Mouse (Mus musculus) stomach, embryonic 16.5 days (tissue): ENCODE data around the gene Ccdc14. TPM values are rescaled to one million over a fixed set of nuclear protein-coding genes. Genes with fewer than 3 reads are reported as not detected.
"Not testable (repeated sequence)": the region's sequence is repeated elsewhere in the genome, so short reads cannot be mapped to it uniquely, and the experiment has no call there.

Source experiments
- ATAC-seq: fragments of 200-750 bp; cut with Nextera tagmentation; 2 replicates; pipeline ENCODE4 v1.8.0; 2017; ENCODE audit warnings: moderate number of reproducible peaks, moderate TSS enrichment; ENCODE audit not compliant: insufficient read depth, low FRiP score
- H3K27ac ChIP-seq: fragments of 300-500 bp; sonication (generic); 2 replicates; pipeline ENCODE4 v1.5.1; 2014; ENCODE audit warnings: low read length
- H3K27me3 ChIP-seq: fragments of 300-500 bp; sonication (generic); 2 replicates; pipeline ENCODE4 v1.6.1; 2014; ENCODE audit warnings: low read length, control low read depth, mixed read lengths; ENCODE audit not compliant: control insufficient read depth, insufficient read depth
- H3K36me3 ChIP-seq: fragments of 300-500 bp; sonication (generic); 2 replicates; pipeline ENCODE4 v1.6.1; 2014; ENCODE audit warnings: low read length; ENCODE audit not compliant: control insufficient read depth, insufficient read depth
- H3K4me1 ChIP-seq: fragments of 300-500 bp; sonication (generic); 2 replicates; pipeline ENCODE4 v1.6.1; 2014; ENCODE audit warnings: low read length, control low read depth, mixed read lengths; ENCODE audit not compliant: control insufficient read depth, insufficient read depth
- H3K4me2 ChIP-seq: fragments of 300-500 bp; sonication (generic); 2 replicates; pipeline ENCODE4 v1.6.1; 2014; ENCODE audit warnings: low read depth, low read length, mixed read lengths
- H3K4me3 ChIP-seq: fragments of 300-500 bp; sonication (generic); replicated peaks from 2 replicates; pipeline ENCODE4 v1.5.1; 2014; ENCODE audit warnings: mild to moderate bottlenecking, low read length
- H3K9ac ChIP-seq: fragments of 300-500 bp; sonication (generic); 2 replicates; pipeline ENCODE4 v1.6.1; 2014; ENCODE audit warnings: low read length
- H3K9me3 ChIP-seq: fragments of 300-500 bp; sonication (generic); replicated peaks from 2 replicates; pipeline ENCODE4 v1.6.1; 2016; ENCODE audit warnings: low read length, control low read depth; ENCODE audit not compliant: control insufficient read depth
- WGBS: fragments of 180-500 bp; shearing (Covaris S2); extraction: QIAGEN DNeasy Blood & Tissue Kit; methylation state at CpG from one replicate; pipeline ENCODE4 v1.1.7; 2014; 5-methylcytosine and 5-hydroxymethylcytosine counted together
- polyA plus RNA-seq: library from polyadenylated mRNA; unstranded; fragments of >200 nt; fragmentation: Nextera tagmentation; extraction: Ambion mirVana; gene quantifications from 2 replicates; pipeline ENCODE4 v1.2.1, GENCODE M21; 2015

Gene Ccdc14
- polyA plus RNA-seq, 1 experiment from 2014 or later = 5.3 TPM

DNA sequence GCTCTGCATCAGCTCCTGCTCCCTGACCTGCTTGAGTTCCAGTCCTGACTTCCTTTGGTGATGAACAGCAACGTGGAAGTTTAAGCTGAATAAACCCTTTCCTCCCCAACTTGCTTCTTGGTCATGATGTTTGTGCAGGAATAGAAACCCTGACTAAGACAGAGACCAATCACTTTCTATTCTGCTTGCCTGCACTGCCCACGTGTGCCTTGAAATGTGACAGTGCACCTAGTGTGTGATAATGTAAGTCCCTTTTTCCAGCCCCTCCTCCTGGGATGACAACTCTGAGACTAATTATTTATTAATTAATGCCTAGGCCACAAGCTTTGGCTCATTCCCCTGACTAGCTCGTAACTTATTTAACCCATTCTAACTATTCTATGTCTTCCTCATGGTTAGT, 8.3 kb downstream of the Ccdc14 start:
- not testable (repeated sequence) for H3K4me2 ChIP-seq, H3K36me3 ChIP-seq, H3K9ac ChIP-seq, H3K4me3 ChIP-seq, H3K9me3 ChIP-seq, H3K4me1 ChIP-seq, ATAC-seq, H3K27me3 ChIP-seq, H3K27ac ChIP-seq
- 63% methylated on average over 3 of the region's 3 CpGs for WGBS

DNA sequence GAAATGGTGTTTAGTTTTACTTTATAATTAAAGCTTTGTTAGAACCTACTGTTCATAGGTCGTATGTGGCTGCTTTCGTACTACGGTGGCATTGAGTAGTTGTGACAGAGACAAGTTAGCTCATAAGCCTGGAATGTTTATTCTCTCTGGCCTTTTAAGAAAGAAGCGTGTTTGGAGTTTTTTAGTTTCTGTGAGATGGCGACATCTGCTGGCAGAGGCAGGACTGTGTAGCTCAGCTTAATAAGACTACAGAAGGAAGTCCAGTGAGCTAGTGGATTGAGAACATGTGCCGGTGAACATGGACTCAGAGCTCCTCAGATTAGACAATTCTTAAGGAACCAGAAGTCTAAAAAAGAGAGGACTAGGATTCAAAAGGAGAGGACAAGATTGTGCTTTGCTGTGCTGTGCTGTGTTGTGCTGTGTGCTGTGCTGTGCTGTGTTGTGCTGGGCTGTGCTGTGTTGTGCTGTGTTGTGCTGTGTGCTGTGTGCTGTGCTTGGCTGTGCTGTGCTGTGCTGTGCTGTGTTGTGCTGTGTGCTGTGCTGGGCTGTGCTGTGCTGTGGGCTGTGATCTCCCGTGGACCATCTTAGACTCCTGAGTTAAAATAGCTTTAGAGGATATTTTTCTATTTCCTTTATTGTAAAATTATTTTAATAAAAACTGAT, 9.9 kb downstream of the Ccdc14 start:
- Histone ChIP-seq H3K4me2 (no peak overlapping the region), H3K4me1 (peaks cover 3% of the 10 kb centered on the region), H3K9ac (peak overlapping the region; percentile 16; the same call in 1 of the 2 replicates), H3K9me3 (no peaks in the 10 kb centered on the region), H3K27ac (no peak overlapping the region), H3K4me3 (no peak overlapping the region), H3K27me3 (no peaks in the 10 kb centered on the region), H3K36me3 (0 out of 2 replicates have a peak, but pooled peaks cover 3% of the 10 kb centered on the region)
- 17% methylated on average over 7 of the region's 7 CpGs for WGBS
- ATAC-seq = peak; percentile 86

GRCm38 (mm10) chr16:34700828-34701216, 10.4 kb downstream of the Ccdc14 start:
- no peak overlapping the region for H3K4me3 ChIP-seq
- peaks cover 3% of the 10 kb centered on the region for H3K4me1 ChIP-seq
- no peak overlapping the region for H3K4me2 ChIP-seq
- H3K27ac ChIP-seq = no peak overlapping the region
- no peak for ATAC-seq
- no peaks in the 10 kb centered on the region for H3K27me3 ChIP-seq
- 0 out of 2 replicates have a peak, but pooled peaks cover 3% of the 10 kb centered on the region for H3K36me3 ChIP-seq
- 60% methylated on average over 6 of the region's 6 CpGs for WGBS
- H3K9me3 ChIP-seq = no peaks in the 10 kb centered on the region
- no peak overlapping the region for H3K9ac ChIP-seq

DNA sequence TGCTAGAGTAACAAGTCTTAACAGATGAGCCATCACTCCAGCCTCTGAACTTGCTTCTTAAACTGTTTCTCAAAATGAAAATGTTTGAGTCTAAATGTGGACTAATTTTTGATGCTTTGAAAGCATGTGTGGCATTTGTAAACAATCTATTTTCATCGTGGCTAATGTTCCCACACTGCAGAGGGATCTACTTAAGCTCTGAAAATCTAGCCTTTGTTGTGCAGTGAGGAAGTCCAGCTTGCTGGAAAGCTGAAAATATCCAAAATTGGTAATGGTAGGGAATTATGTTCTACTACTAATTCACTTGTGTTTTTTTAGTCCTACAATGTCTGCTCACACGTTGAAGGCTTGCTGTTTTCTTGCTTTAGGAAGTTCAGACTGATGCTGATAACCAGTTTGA, 15.6 kb downstream of the Ccdc14 start:
- H3K9ac ChIP-seq = no peak overlapping the region
- peak overlapping the region; percentile 86 for H3K27ac ChIP-seq
- 47% methylated on average over 2 of the region's 2 CpGs for WGBS
- H3K4me2 ChIP-seq = no peak overlapping the region
- H3K4me3 ChIP-seq = no peak overlapping the region
- 0 out of 2 replicates have a peak, but pooled peaks have one; percentile 25 for ATAC-seq
- H3K36me3 ChIP-seq = 0 out of 2 replicates have a peak, but pooled peaks cover 3% of the 10 kb centered on the region
- H3K4me1 ChIP-seq = no peaks in the 10 kb centered on the region
- no peaks in the 10 kb centered on the region for H3K9me3 ChIP-seq
- no peaks in the 10 kb centered on the region for H3K27me3 ChIP-seq

DNA sequence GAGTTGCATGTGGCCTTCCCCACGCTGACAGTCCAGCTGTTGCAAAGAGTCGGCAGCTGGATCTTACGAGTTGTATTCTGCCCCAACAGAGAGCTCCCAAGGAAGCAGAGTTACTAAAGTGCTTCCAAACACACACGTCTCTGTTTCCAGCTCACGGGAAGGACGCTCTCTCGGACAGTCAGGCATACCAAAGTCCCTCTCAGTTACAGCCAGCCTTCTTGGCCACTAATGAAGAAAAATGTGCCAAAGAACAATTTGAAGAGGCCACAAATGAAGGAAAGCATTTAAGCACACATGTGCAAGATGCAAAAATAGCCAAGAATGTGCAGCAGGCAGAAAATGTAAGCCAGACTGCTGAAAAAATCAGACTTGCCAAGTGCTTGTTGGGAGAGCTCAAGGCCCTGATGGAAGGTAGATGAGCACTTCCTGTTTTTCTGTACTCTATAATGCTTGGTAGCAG, 16.1 kb downstream of the Ccdc14 start:
- Histone ChIP-seq H3K27ac (peak overlapping the region; percentile 86), H3K9ac (no peak overlapping the region), H3K4me2 (no peak overlapping the region), H3K4me3 (no peak overlapping the region), H3K27me3 (no peaks in the 10 kb centered on the region), H3K4me1 (no peaks in the 10 kb centered on the region), H3K36me3 (0 out of 2 replicates have a peak, but pooled peaks cover 3% of the 10 kb centered on the region), H3K9me3 (no peaks in the 10 kb centered on the region)
- ATAC-seq = peak; percentile 75
- 44% methylated on average over 7 of the region's 7 CpGs for WGBS

GRCm38 (mm10) chr16:34711481-34711880, 21.1 kb downstream of the Ccdc14 start:
- WGBS = 80% methylated on average over 3 of the region's 3 CpGs
- H3K4me1 ChIP-seq = no peaks in the 10 kb centered on the region
- H3K27ac ChIP-seq = no peak overlapping the region
- H3K9ac ChIP-seq = no peak overlapping the region
- no peaks in the 10 kb centered on the region for H3K36me3 ChIP-seq
- H3K4me2 ChIP-seq = no peak overlapping the region
- no peak overlapping the region for H3K4me3 ChIP-seq
- no peak for ATAC-seq
- no peaks in the 10 kb centered on the region for H3K9me3 ChIP-seq
- no peaks in the 10 kb centered on the region for H3K27me3 ChIP-seq

- no peaks in the 10 kb centered on the region for H3K27me3 ChIP-seq
- no peaks in the 10 kb centered on the region for H3K4me1 ChIP-seq
- no peak overlapping the region for H3K9ac ChIP-seq
- no peaks in the 10 kb centered on the region for H3K36me3 ChIP-seq
- no peak overlapping the region for H3K27ac ChIP-seq
- WGBS = 89% methylated on average over 3 of the region's 3 CpGs
- H3K4me3 ChIP-seq = no peak overlapping the region
- ATAC-seq = no peak
- H3K9me3 ChIP-seq = peaks cover 5% of the 10 kb centered on the region; the same call in 1 of the 2 replicates
- H3K4me2 ChIP-seq = no peak overlapping the region
Measured at GRCm38 (mm10) chr16:34725156-34725555, 34.7 kb downstream of the Ccdc14 start.

GRCm38 (mm10) chr16:34728610-34729009, 38.2 kb downstream of the Ccdc14 start:
- H3K27me3 ChIP-seq, H3K4me2 ChIP-seq, ATAC-seq, H3K9ac ChIP-seq, H3K36me3 ChIP-seq, H3K9me3 ChIP-seq, H3K27ac ChIP-seq, H3K4me3 ChIP-seq, H3K4me1 ChIP-seq: not testable (repeated sequence)

DNA sequence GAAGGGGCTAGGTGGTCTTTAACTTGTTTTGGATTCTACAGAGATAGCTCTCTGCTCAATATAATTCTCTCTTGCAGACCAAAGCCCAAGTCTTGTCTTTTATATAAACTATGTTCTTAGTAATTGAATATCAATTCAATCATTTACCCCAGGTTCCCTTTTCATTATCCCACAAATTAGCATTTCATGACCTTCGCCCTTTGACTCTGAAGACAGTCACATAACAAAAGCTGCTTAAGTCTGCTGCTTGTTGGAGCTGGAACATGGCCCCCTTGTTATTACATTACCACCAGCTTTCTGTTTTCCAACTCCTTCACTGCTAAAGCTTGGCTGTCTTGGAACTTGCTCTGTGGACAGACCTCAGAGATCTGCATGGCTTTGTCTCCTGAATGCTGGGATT, 39.0 kb downstream of the Ccdc14 start:
- Histone ChIP-seq H3K4me2 (no peak overlapping the region), H3K36me3 (no peaks in the 10 kb centered on the region), H3K4me1 (no peaks in the 10 kb centered on the region), H3K9ac (no peak overlapping the region), H3K27me3 (no peaks in the 10 kb centered on the region), H3K4me3 (no peak overlapping the region), H3K27ac (no peak overlapping the region), H3K9me3 (peaks cover 7% of the 10 kb centered on the region; the same call in 1 of the 2 replicates)
- ATAC-seq = no peak
- 98% methylated on average over 1 of the region's 1 CpGs for WGBS
